Mouse (Mus musculus): Measurements from ENCODE around the gene Aspa. TPM values are rescaled to one million over a fixed set of nuclear protein-coding genes. Genes with fewer than 3 reads are reported as not detected.

The Aspa gene
- polyA plus RNA-seq, 1 experiment from 2014 or later = 1.8 TPM

DNA sequence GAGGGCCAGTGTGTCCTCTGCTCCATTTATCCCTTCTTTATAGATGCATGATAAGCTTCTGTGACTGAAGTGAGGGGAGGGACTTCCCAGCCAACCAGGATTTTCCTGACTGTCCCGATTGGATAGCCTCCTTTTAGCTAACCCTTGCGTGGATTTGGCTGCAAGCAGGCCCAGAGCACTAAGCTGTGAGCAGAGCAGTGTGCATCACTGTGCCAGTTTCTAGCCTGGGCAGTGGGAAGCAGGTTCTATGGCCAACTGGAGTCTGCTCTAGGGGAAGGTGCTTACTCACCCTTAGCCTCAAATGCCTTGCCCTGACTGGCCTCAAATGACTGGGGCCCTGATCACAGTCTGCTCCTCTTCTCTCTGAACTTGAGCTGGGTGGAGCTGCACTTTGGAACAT, 54.6 kb downstream of the Aspa start:
- no peaks in the 10 kb centered on the region for H3K36me3 ChIP-seq (ENCODE audit: control insufficient read depth, insufficient read depth, low read length)
- H3K4me1 ChIP-seq (ENCODE audit: control insufficient read depth, insufficient read depth, low read length) = no peaks in the 10 kb centered on the region
- H3K4me2 ChIP-seq (ENCODE audit: low read length) = no peak overlapping the region
- H3K9me3 ChIP-seq (replicated peaks; ENCODE audit: control insufficient read depth, low read length, poor library complexity, severe bottlenecking) = no peaks in the 10 kb centered on the region
- no peak for ATAC-seq
- H3K4me3 ChIP-seq (ENCODE audit: low read depth, low read length) = no peak overlapping the region
- no peak overlapping the region for H3K9ac ChIP-seq (ENCODE audit: low read depth, low read length)
- no peak overlapping the region for H3K27ac ChIP-seq (ENCODE audit: low read length)
- no peaks in the 10 kb centered on the region for H3K27me3 ChIP-seq (ENCODE audit: control insufficient read depth, insufficient read depth, low read depth, low read length)
- WGBS = 30% methylated on average over 2 of the region's 2 CpGs

DNA sequence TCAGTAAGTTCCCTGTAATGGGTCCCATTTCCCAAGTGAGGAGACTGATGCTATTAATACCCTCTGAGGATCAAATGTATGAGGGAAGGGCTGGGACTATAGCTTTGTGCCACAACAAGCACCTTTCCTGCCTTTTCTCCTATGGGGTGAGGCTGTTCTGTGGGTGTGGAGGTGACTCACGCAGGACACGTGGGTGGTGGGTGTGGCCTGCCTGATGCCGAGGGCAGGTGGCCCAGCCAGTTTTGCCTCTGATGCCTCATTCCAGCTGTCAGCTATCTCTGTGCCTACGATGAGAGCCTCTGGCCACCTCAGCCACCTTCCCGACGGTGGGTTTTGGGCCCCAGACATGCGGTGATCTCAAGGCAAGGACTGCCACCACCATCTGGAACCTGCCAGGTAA, 62.1 kb downstream of the Aspa start, which contains the start of gene Trpv3:
Gene Trpv3, plus strand, starts transcription at position 122 of the 400 bp plus-strand sequence.
- ATAC-seq = no peak
- Histone ChIP-seq H3K27ac (ENCODE audit: low read length) (no peak within 1 kb of the TSS), H3K4me2 (ENCODE audit: low read length) (no peak within 1 kb of the TSS), H3K27me3 (ENCODE audit: control insufficient read depth, insufficient read depth, low read depth, low read length) (no peaks in the 10 kb centered on the region), H3K36me3 (ENCODE audit: control insufficient read depth, insufficient read depth, low read length) (no peaks in the 10 kb centered on the region), H3K9me3 (replicated peaks; ENCODE audit: control insufficient read depth, low read length, poor library complexity, severe bottlenecking) (no peaks in the 10 kb centered on the region), H3K4me3 (ENCODE audit: low read depth, low read length) (no peak within 1 kb of the TSS), H3K4me1 (ENCODE audit: control insufficient read depth, insufficient read depth, low read length) (no peaks in the 10 kb centered on the region), H3K9ac (ENCODE audit: low read depth, low read length) (no peak within 1 kb of the TSS)
- 90% methylated on average over 7 of the region's 7 CpGs for whole genome bisulfite sequencing

DNA sequence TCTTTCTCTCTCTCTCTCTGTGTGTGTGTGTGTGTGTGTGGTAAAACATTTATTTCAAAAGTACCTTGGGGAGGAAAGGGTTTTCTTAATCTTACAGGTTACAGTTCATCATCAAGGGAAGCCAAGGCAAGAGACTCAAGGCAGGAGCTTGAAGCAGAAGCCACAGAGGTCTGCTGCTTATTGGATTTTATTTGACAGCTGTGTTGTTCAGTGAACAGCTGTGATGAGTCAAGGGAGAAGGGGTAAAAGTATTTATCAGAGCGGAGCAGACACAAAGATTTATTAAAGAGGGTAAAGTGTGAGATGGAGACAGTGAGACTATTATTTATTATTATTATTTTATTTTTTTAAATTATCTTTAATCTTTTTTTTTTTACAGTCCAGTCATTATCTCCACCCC, 68.0 kb downstream of the Aspa start:
- no peaks in the 10 kb centered on the region for H3K36me3 ChIP-seq (ENCODE audit: control insufficient read depth, insufficient read depth, low read length)
- WGBS = 94% methylated on average over 1 of the region's 1 CpGs
- no peak overlapping the region for H3K4me3 ChIP-seq (ENCODE audit: low read depth, low read length)
- H3K9me3 ChIP-seq (replicated peaks; ENCODE audit: control insufficient read depth, low read length, poor library complexity, severe bottlenecking) = no peaks in the 10 kb centered on the region
- ATAC-seq = no peak
- no peaks in the 10 kb centered on the region for H3K27me3 ChIP-seq (ENCODE audit: control insufficient read depth, insufficient read depth, low read depth, low read length)
- no peak overlapping the region for H3K9ac ChIP-seq (ENCODE audit: low read depth, low read length)
- H3K27ac ChIP-seq (ENCODE audit: low read length) = no peak overlapping the region
- no peak overlapping the region for H3K4me2 ChIP-seq (ENCODE audit: low read length)
- no peaks in the 10 kb centered on the region for H3K4me1 ChIP-seq (ENCODE audit: control insufficient read depth, insufficient read depth, low read length)

DNA sequence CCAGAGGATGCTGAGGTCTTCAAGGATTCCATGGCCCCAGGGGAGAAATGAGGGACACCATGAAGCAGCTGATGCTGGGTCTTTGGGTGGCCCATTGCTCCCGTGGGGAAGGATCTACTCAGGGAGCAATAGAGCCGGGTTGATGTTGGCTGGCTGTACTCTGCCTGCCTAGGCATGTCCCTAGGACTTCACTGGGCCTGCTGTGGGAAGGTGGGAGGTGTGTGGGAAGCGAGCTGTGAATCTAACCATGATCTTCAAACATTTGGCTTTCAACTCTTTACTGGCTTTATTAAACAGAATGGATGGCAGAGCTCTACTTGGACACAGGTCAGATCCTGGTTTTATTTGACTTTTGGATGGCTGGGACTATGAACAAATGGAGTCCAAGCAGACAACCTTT, 68.9 kb downstream of the Aspa start:
- Histone ChIP-seq H3K27ac (ENCODE audit: low read length) (no peak overlapping the region), H3K9ac (ENCODE audit: low read depth, low read length) (no peak overlapping the region), H3K4me1 (ENCODE audit: control insufficient read depth, insufficient read depth, low read length) (no peaks in the 10 kb centered on the region), H3K4me2 (ENCODE audit: low read length) (no peak overlapping the region), H3K36me3 (ENCODE audit: control insufficient read depth, insufficient read depth, low read length) (no peaks in the 10 kb centered on the region), H3K4me3 (ENCODE audit: low read depth, low read length) (no peak overlapping the region), H3K9me3 (replicated peaks; ENCODE audit: control insufficient read depth, low read length, poor library complexity, severe bottlenecking) (no peaks in the 10 kb centered on the region), H3K27me3 (ENCODE audit: control insufficient read depth, insufficient read depth, low read depth, low read length) (no peaks in the 10 kb centered on the region)
- 91% methylated on average over 3 of the region's 3 CpGs for WGBS
- ATAC-seq = no peak

DNA sequence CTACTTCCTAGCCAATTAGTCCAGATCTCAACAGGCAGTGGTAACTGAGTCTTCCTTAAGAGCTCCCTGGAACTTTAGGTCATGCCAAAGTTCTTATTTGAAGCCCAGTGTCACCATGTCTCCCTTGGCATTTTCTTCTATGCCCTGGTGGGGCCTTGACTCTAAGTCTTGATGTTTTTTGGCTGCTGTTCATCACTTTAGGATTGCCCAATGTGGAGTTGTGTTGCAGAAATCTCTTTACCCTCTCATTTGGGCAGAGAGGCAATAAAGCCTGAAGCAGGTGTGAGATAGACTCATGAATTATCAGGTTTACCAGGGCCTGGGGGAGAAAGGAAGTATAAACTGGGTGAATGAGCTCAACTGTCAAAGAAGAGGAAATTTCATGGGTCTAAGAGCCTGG, 70.7 kb downstream of the Aspa start:
- Histone ChIP-seq H3K4me2 (ENCODE audit: low read length) (no peak overlapping the region), H3K9ac (ENCODE audit: low read depth, low read length) (no peak overlapping the region), H3K27me3 (ENCODE audit: control insufficient read depth, insufficient read depth, low read depth, low read length) (no peaks in the 10 kb centered on the region), H3K4me3 (ENCODE audit: low read depth, low read length) (no peak overlapping the region), H3K27ac (ENCODE audit: low read length) (no peak overlapping the region), H3K9me3 (replicated peaks; ENCODE audit: control insufficient read depth, low read length, poor library complexity, severe bottlenecking) (no peaks in the 10 kb centered on the region), H3K4me1 (ENCODE audit: control insufficient read depth, insufficient read depth, low read length) (no peaks in the 10 kb centered on the region), H3K36me3 (ENCODE audit: control insufficient read depth, insufficient read depth, low read length) (no peaks in the 10 kb centered on the region)
- ATAC-seq = no peak

DNA sequence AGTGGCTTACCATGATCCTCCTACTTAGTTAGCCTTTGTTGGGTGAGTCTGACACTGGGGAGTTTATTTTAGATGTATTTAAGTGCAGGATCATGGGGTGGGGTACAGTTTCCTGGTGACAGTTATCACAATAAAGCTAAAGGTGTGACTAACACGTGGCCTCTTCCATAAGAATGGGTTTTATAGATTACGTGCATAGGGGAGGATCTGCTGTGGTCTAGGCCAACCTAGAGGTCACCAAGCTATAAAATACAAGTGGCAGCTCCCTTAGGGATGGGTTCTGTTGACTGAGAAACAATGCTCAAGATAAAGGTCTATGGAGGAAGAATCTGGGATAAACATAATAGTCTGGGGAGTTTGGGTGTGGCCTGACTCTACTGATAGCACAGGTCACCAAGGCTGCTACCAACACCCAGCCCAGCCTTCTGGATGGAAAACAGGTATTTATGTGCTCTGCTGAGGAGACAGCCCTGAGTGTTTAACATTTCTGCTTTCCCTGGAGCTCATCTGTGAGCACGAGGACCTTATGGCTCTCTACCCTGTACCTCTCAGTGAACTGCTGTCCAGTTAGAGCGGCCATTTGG, 71.9 kb downstream of the Aspa start:
- Histone ChIP-seq H3K27ac (ENCODE audit: low read length) (no peak overlapping the region), H3K9ac (ENCODE audit: low read depth, low read length) (no peak overlapping the region), H3K4me2 (ENCODE audit: low read length) (no peak overlapping the region), H3K9me3 (replicated peaks; ENCODE audit: control insufficient read depth, low read length, poor library complexity, severe bottlenecking) (no peaks in the 10 kb centered on the region), H3K4me3 (ENCODE audit: low read depth, low read length) (no peak overlapping the region), H3K36me3 (ENCODE audit: control insufficient read depth, insufficient read depth, low read length) (no peaks in the 10 kb centered on the region), H3K27me3 (ENCODE audit: control insufficient read depth, insufficient read depth, low read depth, low read length) (no peaks in the 10 kb centered on the region), H3K4me1 (ENCODE audit: control insufficient read depth, insufficient read depth, low read length) (no peaks in the 10 kb centered on the region)
- ATAC-seq = no peak
- 81% methylated on average over 4 of the region's 4 CpGs for WGBS

Other genes starting within 250 kb of the Aspa start
- gene Itgae, start 239.0 kb downstream of the Aspa start, polyA plus RNA-seq (2015; fragmentation: Nextera tagmentation; extraction: Ambion mirVana) = 0.24 and 0.25 TPM in 2 replicates
- 1.6 and 2.1 TPM in 2 replicates for gene Haspin, start 191.3 kb downstream of the Aspa start, polyA plus RNA-seq (2015; fragmentation: Nextera tagmentation; extraction: Ambion mirVana)
- 0.29 and 0.42 TPM in 2 replicates for gene P2rx5, start 169.2 kb downstream of the Aspa start, polyA plus RNA-seq (2015; fragmentation: Nextera tagmentation; extraction: Ambion mirVana)
- 127 and 133 TPM in 2 replicates for gene Emc6, start 152.6 kb downstream of the Aspa start, polyA plus RNA-seq (2015; fragmentation: Nextera tagmentation; extraction: Ambion mirVana)
- 132 and 145 TPM in 2 replicates for gene Tax1bp3, start 152.5 kb downstream of the Aspa start, polyA plus RNA-seq (2015; fragmentation: Nextera tagmentation; extraction: Ambion mirVana)
- 18.6 and 20.1 TPM in 2 replicates for gene Ctns, start 130.6 kb downstream of the Aspa start, polyA plus RNA-seq (2015; fragmentation: Nextera tagmentation; extraction: Ambion mirVana)
- gene Shpk, start 130.1 kb downstream of the Aspa start, polyA plus RNA-seq (2015; fragmentation: Nextera tagmentation; extraction: Ambion mirVana) = 2.1 and 2.4 TPM in 2 replicates
- gene Trpv1, start 95.3 kb downstream of the Aspa start, polyA plus RNA-seq (2015; fragmentation: Nextera tagmentation; extraction: Ambion mirVana) = 0.20 and 0.38 TPM in 2 replicates
- gene Trpv3, start 62.2 kb downstream of the Aspa start, polyA plus RNA-seq (2015; fragmentation: Nextera tagmentation; extraction: Ambion mirVana) = 0.19 and 0.31 TPM in 2 replicates
- gene Gm49340, start 145 bp upstream of the Aspa start, polyA plus RNA-seq (2015; fragmentation: Nextera tagmentation; extraction: Ambion mirVana) = not detected in 2 replicates
- 0.29 TPM in 1 of 2 replicates, not detected in the other for gene Spata22, start 145 bp upstream of the Aspa start, polyA plus RNA-seq (2015; fragmentation: Nextera tagmentation; extraction: Ambion mirVana)
- gene Olfr20, start 21.2 kb upstream of the Aspa start, polyA plus RNA-seq (2015; fragmentation: Nextera tagmentation; extraction: Ambion mirVana) = not detected in 2 replicates
- not detected in 2 replicates for gene Olfr376, start 41.6 kb upstream of the Aspa start, polyA plus RNA-seq (2015; fragmentation: Nextera tagmentation; extraction: Ambion mirVana)
- not detected in 2 replicates for gene Olfr1, start 70.0 kb upstream of the Aspa start, polyA plus RNA-seq (2015; fragmentation: Nextera tagmentation; extraction: Ambion mirVana)
- not detected in 2 replicates for gene Olfr378, start 98.9 kb upstream of the Aspa start, polyA plus RNA-seq (2015; fragmentation: Nextera tagmentation; extraction: Ambion mirVana)
- not detected in 2 replicates for gene Olfr380, start 127.9 kb upstream of the Aspa start, polyA plus RNA-seq (2015; fragmentation: Nextera tagmentation; extraction: Ambion mirVana)
- gene Olfr381, start 162.0 kb upstream of the Aspa start, polyA plus RNA-seq (2015; fragmentation: Nextera tagmentation; extraction: Ambion mirVana) = not detected in 2 replicates
- not detected in 2 replicates for gene Olfr382, start 187.6 kb upstream of the Aspa start, polyA plus RNA-seq (2015; fragmentation: Nextera tagmentation; extraction: Ambion mirVana)

All from midbrain, embryonic 16.5 days (tissue).